Mouse (Mus musculus) CH12.LX (cell line): Measurements from ENCODE around the gene Mien1. TPM values are rescaled to one million over a fixed set of nuclear protein-coding genes. Genes with fewer than 3 reads are reported as not detected.

Source experiments
- DNase-seq: peaks from one replicate; pipeline ENCODE4 v3.0.0-alpha.2; 2013; ENCODE audit errors: extremely low read depth
- H3K27ac ChIP-seq: 2 replicates; pipeline ENCODE4 v1.5.1; 2012; ENCODE audit warnings: low read depth, mild to moderate bottlenecking, control low read depth, moderate library complexity; ENCODE audit not compliant: insufficient read depth
- H3K27me3 ChIP-seq: replicated peaks from 2 replicates; pipeline ENCODE3; 2012; ENCODE audit warnings: inconsistent platforms
- H3K36me3 ChIP-seq, 2 experiments: replicated peaks in 1 of 2; 2 replicates each; pipeline versions ENCODE3 to v1.6.1; 2012; ENCODE audit warnings: inconsistent platforms in 1 of 2, low read length in 1 of 2, mild to moderate bottlenecking in 1 of 2, mixed read lengths in 1 of 2, moderate library complexity in 1 of 2; ENCODE audit not compliant: control insufficient read depth in 1 of 2, insufficient read depth in 1 of 2
- H3K4me1 ChIP-seq, 2 experiments: 2 replicates each; pipeline ENCODE4 v1.6.1; 2012; ENCODE audit warnings: inconsistent platforms in 1 of 2, moderate library complexity in 1 of 2; ENCODE audit not compliant: insufficient read depth in 2 of 2, control insufficient read depth in 1 of 2
- H3K4me2 ChIP-seq: 2 replicates; pipeline ENCODE4 v1.6.1; 2012; ENCODE audit warnings: low read depth, mild to moderate bottlenecking, control low read depth; ENCODE audit not compliant: poor library complexity, insufficient read depth, severe bottlenecking
- H3K4me3 ChIP-seq, 3 experiments: fragments of 150-350 bp in 1 of 3; sonication (generic) in 1 of 3; replicated peaks in 1 of 3; 2 replicates each; pipeline versions ENCODE3 to v1.5.1; 2011 to 2012; ENCODE audit warnings: low read depth in 2 of 3, low read length in 2 of 3, mild to moderate bottlenecking in 2 of 3, moderate library complexity in 2 of 3, control low read depth in 1 of 3, improper control_type of control experiment in 1 of 3, inconsistent platforms in 1 of 3, mixed read lengths in 1 of 3; ENCODE audit not compliant: poor library complexity in 1 of 3
- H3K79me2 ChIP-seq: replicated peaks from 2 replicates; pipeline ENCODE4 v1.6.1; 2012; ENCODE audit warnings: mild to moderate bottlenecking, moderate library complexity; ENCODE audit not compliant: control insufficient read depth, poor library complexity, insufficient read depth, severe bottlenecking; ENCODE audit errors: extremely low read depth
- H3K9ac ChIP-seq: 2 replicates; pipeline ENCODE4 v1.6.1; 2012; ENCODE audit warnings: low read depth, mild to moderate bottlenecking, control low read depth, moderate library complexity; ENCODE audit not compliant: insufficient read depth
- H3K9me3 ChIP-seq: replicated peaks from 2 replicates; pipeline ENCODE3; 2012; ENCODE audit warnings: low read length, inconsistent platforms, mixed read lengths
- BHLHE40 ChIP-seq: IDR thresholded peaks from 2 replicates; pipeline ENCODE4 v1.6.1; 2011; ENCODE audit warnings: mild to moderate bottlenecking, low read depth, low read length, improper control_type of control experiment
- CHD1 ChIP-seq: IDR thresholded peaks from 2 replicates; pipeline ENCODE4 v1.6.1; 2012; ENCODE audit warnings: low read depth, low read length, improper control_type of control experiment, inconsistent platforms
- EP300 ChIP-seq: IDR thresholded peaks from 2 replicates; pipeline ENCODE4 v1.6.1; 2011; ENCODE audit warnings: low read length, improper control_type of control experiment
- IRF4 ChIP-seq: IDR thresholded peaks from 2 replicates; pipeline ENCODE4 v1.6.1; 2014; ENCODE audit warnings: low read depth, mild to moderate bottlenecking, inconsistent platforms, low read length, improper control_type of control experiment
- JUN ChIP-seq: IDR thresholded peaks from 2 replicates; pipeline ENCODE4 v1.6.1; 2011; ENCODE audit warnings: low read depth, mild to moderate bottlenecking, low read length, improper control_type of control experiment, moderate library complexity; ENCODE audit not compliant: insufficient read depth
- JUND ChIP-seq: conservative IDR thresholded peaks from 2 replicates; pipeline ENCODE4 v1.6.1; 2011; ENCODE audit warnings: low read depth, low read length, improper control_type of control experiment
- KAT2A ChIP-seq: IDR thresholded peaks from 2 replicates; pipeline ENCODE4 v1.6.1; 2012; ENCODE audit warnings: low read length, improper control_type of control experiment, inconsistent platforms; ENCODE audit not compliant: insufficient replicate concordance
- MAFK ChIP-seq: IDR thresholded peaks from 2 replicates; pipeline ENCODE4 v1.6.1; 2011; ENCODE audit warnings: low read length, improper control_type of control experiment; ENCODE audit not compliant: insufficient replicate concordance
- MAX ChIP-seq: IDR thresholded peaks from 2 replicates; pipeline ENCODE4 v1.6.1; 2011; ENCODE audit warnings: low read length, improper control_type of control experiment
- MEF2A ChIP-seq: IDR thresholded peaks from 2 replicates; pipeline ENCODE4 v1.6.1; 2014; ENCODE audit warnings: low read depth, mild to moderate bottlenecking, inconsistent platforms, low read length, improper control_type of control experiment, borderline replicate concordance
- MYC ChIP-seq: IDR thresholded peaks from 2 replicates; pipeline ENCODE4 v1.6.1; 2011; ENCODE audit warnings: low read depth, mild to moderate bottlenecking, improper control_type of control experiment, low read length
- PAX5 ChIP-seq: IDR thresholded peaks from 2 replicates; pipeline ENCODE4 v1.6.1; 2012; ENCODE audit warnings: low read length, inconsistent platforms, mixed read lengths
- POLR2A ChIP-seq: IDR thresholded peaks from 2 replicates; pipeline ENCODE4 v1.6.1; 2011; ENCODE audit warnings: low read depth, mild to moderate bottlenecking, improper control_type of control experiment, low read length
- POLR2AphosphoS2 ChIP-seq: IDR thresholded peaks from 2 replicates; pipeline ENCODE4 v1.6.1; 2011; ENCODE audit warnings: low read depth, low read length, improper control_type of control experiment
- RCOR1 ChIP-seq: conservative IDR thresholded peaks from 2 replicates; pipeline ENCODE4 v1.6.1; 2012; ENCODE audit warnings: low read depth, mild to moderate bottlenecking, inconsistent platforms, low read length, improper control_type of control experiment
- SIN3A ChIP-seq: IDR thresholded peaks from 2 replicates; pipeline ENCODE4 v1.6.1; 2012; ENCODE audit warnings: low read length, improper control_type of control experiment, inconsistent platforms
- TBP ChIP-seq: conservative IDR thresholded peaks from 2 replicates; pipeline ENCODE4 v1.6.1; 2011; ENCODE audit warnings: low read depth, low read length, improper control_type of control experiment
- UBTF ChIP-seq: IDR thresholded peaks from 2 replicates; pipeline ENCODE4 v1.6.1; 2012; ENCODE audit warnings: low read depth, mild to moderate bottlenecking, inconsistent platforms, low read length, improper control_type of control experiment, moderate library complexity
- USF1 ChIP-seq: IDR thresholded peaks from 2 replicates; pipeline ENCODE4 v1.6.1; 2014; ENCODE audit warnings: low read depth, mild to moderate bottlenecking, inconsistent platforms, low read length, improper control_type of control experiment
- USF2 ChIP-seq: conservative IDR thresholded peaks from 2 replicates; pipeline ENCODE4 v1.6.1; 2011; ENCODE audit warnings: low read depth, low read length, improper control_type of control experiment
- ZC3H11A ChIP-seq: IDR thresholded peaks from 2 replicates; pipeline ENCODE4 v1.6.1; 2012; ENCODE audit warnings: low read depth, mild to moderate bottlenecking, inconsistent platforms, low read length, improper control_type of control experiment
- ZKSCAN1 ChIP-seq: IDR thresholded peaks from 2 replicates; pipeline ENCODE4 v1.6.1; 2012; ENCODE audit warnings: low read depth, inconsistent platforms, low read length, improper control_type of control experiment, borderline replicate concordance
- ZMIZ1 ChIP-seq: IDR thresholded peaks from 2 replicates; pipeline ENCODE4 v1.6.1; 2012; ENCODE audit warnings: low read depth, mild to moderate bottlenecking, inconsistent platforms, low read length, improper control_type of control experiment
- ZNF384 ChIP-seq: IDR thresholded peaks from 2 replicates; pipeline ENCODE4 v1.6.1; 2012; ENCODE audit warnings: low read depth, low read length, improper control_type of control experiment, inconsistent platforms
- dilution Hi-C: fragments of 300-500 bp; cut with MboI; formaldehyde crosslinking; loops from 2 replicates; pipeline ENCODE4 v1.14.3; 2020; ENCODE audit warnings: low sequenced_read_pairs; ENCODE audit not compliant: extremely low pct_unique_long_range_greater_than_20kb, extremely low pct_ligation_motif_present
- in situ Hi-C: fragments of 300-500 bp; cut with MboI; formaldehyde crosslinking; loops from 3 replicates; pipeline ENCODE4 v1.14.3; 2019; ENCODE audit warnings: low sequenced_read_pairs, low pct_ligation_motif_present, low pct_unique_long_range_greater_than_20kb, mixed read lengths
- polyA plus RNA-seq: library from polyadenylated mRNA; unstranded; fragments of >175 nt; gene quantifications from 2 replicates; pipeline ENCODE4 v1.2.1, GENCODE M21; 2012; ENCODE audit warnings: low read depth; ENCODE audit not compliant: insufficient read length
- total RNA-seq, 2 experiments: library from RNA; depleted of rRNA; stranded (reverse); fragments of 300-350 nt in 1 of 2; fragments of >200 nt in 1 of 2; gene quantifications; 2 replicates each; pipeline ENCODE4 v1.2.3; 2012 to 2014

Gene Mien1
- total and polyA plus RNA-seq, 3 experiments: 84.7 to 129 (median 94.6) TPM

GRCm38 (mm10) chr11:98462255-98462654 is 23.5 kb upstream of the Mien1 start:
- Histone ChIP-seq H3K4me3 (no peak overlapping the region), H3K27me3 (no peaks in the 10 kb centered on the region), H3K4me1 (peaks cover 42 to 88% of the 10 kb centered on the region in 2 experiments), H3K9me3 (no peaks in the 10 kb centered on the region), H3K79me2 (peaks cover 22% of the 10 kb centered on the region), H3K4me2 (no peak overlapping the region), H3K9ac (no peak overlapping the region; the same call in 1 of the 2 replicates), H3K36me3 (peaks cover 40 to 42% of the 10 kb centered on the region in 2 experiments), H3K27ac (peak overlapping the region; percentile 84)
- no peak for DNase-seq
- in situ Hi-C loops: no loop called here
- TF ChIP-seq BHLHE40 (0 out of 2 replicates have a peak, but pooled peaks have one; percentile 19), ZMIZ1 (peak; percentile 72; the same call in 1 of the 2 replicates), POLR2A (peak; percentile 53), JUN (no peak), ZKSCAN1 (no peak), USF1 (no peak), IRF4 (no peak), MAFK (no peak), USF2 (no peak), TBP (no peak), SIN3A (0 out of 2 replicates have a peak, but pooled peaks have one; percentile 36), PAX5 (no peak), ZC3H11A (no peak), EP300 (peak; percentile 57; the same call in 1 of the 2 replicates), MAX (no peak), KAT2A (no peak), UBTF (no peak), ZNF384 (no peak), MEF2A (peak; percentile 32; the same call in 1 of the 2 replicates), POLR2AphosphoS2 (peak; percentile 66; the same call in 1 of the 2 replicates), RCOR1 (peak; percentile 77; the same call in 1 of the 2 replicates), MYC (0 out of 2 replicates have a peak, but pooled peaks have one; percentile 35), JUND (no peak), CHD1 (no peak)
- dilution Hi-C loops: no loop called here
